Mouse (Mus musculus) frontal cortex, postnatal 36 days (tissue): ENCODE data around the gene Gm49601.

ENCODE experiments used
- DNase-seq, 2 experiments: peaks; one replicate each; pipeline ENCODE4 v3.0.0; 2022; ENCODE audit warnings: low spot score in 2 of 2

Gm49601 gene

GRCm38 (mm10) chr16:18582426-18583148, 43.6 kb downstream of the Gm49601 start:
- no peak for DNase-seq

- peak in 1 of 2 experiments; percentile 7 for DNase-seq
Observed at GRCm38 (mm10) chr16:18581623-18582205, 44.5 kb downstream of the Gm49601 start.

GRCm38 (mm10) chr16:18581050-18581622, 45.1 kb downstream of the Gm49601 start:
- DNase-seq = no peak

GRCm38 (mm10) chr16:18580389-18580788, 45.8 kb downstream of the Gm49601 start:
- DNase-seq = no peak

- DNase-seq = no peak
Observed at GRCm38 (mm10) chr16:18577599-18578160, 48.5 kb downstream of the Gm49601 start.

- DNase-seq = no peak
Observed at GRCm38 (mm10) chr16:18577071-18577470, 49.2 kb downstream of the Gm49601 start.

GRCm38 (mm10) chr16:18574196-18574595, 52.0 kb downstream of the Gm49601 start:
- DNase-seq = no peak
